Mouse (Mus musculus) forebrain, embryonic 15.5 days (tissue): Measurements from ENCODE around the gene Pde4d. TPM values are rescaled to one million over a fixed set of nuclear protein-coding genes. Genes with fewer than 3 reads are reported as not detected.

Experiments used
- ATAC-seq: fragments of 200-750 bp; cut with Nextera tagmentation; replicated peaks from 2 replicates; pipeline ENCODE4 v1.8.0; 2017; ENCODE audit warnings: mild to moderate bottlenecking, moderate TSS enrichment, moderate library complexity
- H3K27ac ChIP-seq: fragments of 300-500 bp; sonication (generic); replicated peaks from 2 replicates; pipeline ENCODE4 v1.5.1; 2015; ENCODE audit warnings: mild to moderate bottlenecking, inconsistent platforms
- H3K27me3 ChIP-seq: fragments of 300-500 bp; sonication (generic); 2 replicates; pipeline ENCODE4 v1.6.1; 2015; ENCODE audit warnings: inconsistent platforms
- H3K36me3 ChIP-seq: fragments of 300-500 bp; sonication (generic); 2 replicates; pipeline ENCODE4 v1.6.1; 2015; ENCODE audit warnings: mild to moderate bottlenecking, inconsistent platforms
- H3K4me1 ChIP-seq: fragments of 300-500 bp; sonication (generic); 2 replicates; pipeline ENCODE4 v1.6.1; 2015; ENCODE audit warnings: inconsistent platforms
- H3K4me2 ChIP-seq: fragments of 300-500 bp; sonication (generic); replicated peaks from 2 replicates; pipeline ENCODE4 v1.6.1; 2015; ENCODE audit warnings: mild to moderate bottlenecking, inconsistent platforms
- H3K4me3 ChIP-seq: fragments of 300-500 bp; sonication (generic); 2 replicates; pipeline ENCODE4 v1.5.1; 2015; ENCODE audit warnings: mild to moderate bottlenecking, inconsistent platforms
- H3K9ac ChIP-seq: fragments of 300-500 bp; sonication (generic); replicated peaks from 2 replicates; pipeline ENCODE4 v1.6.1; 2015; ENCODE audit warnings: mild to moderate bottlenecking, inconsistent platforms
- H3K9me3 ChIP-seq: fragments of 300-500 bp; sonication (generic); 2 replicates; pipeline ENCODE4 v1.6.1; 2016; ENCODE audit warnings: inconsistent platforms
- WGBS: fragments of 180-500 bp; shearing (Covaris S2); methylation state at CpG from one replicate; pipeline ENCODE4 v1.1.7; 2015; ENCODE audit warnings: mixed read lengths; 5-methylcytosine and 5-hydroxymethylcytosine counted together
- polyA plus RNA-seq: library from polyadenylated mRNA; unstranded; fragments of >200 nt; fragmentation: Nextera tagmentation; extraction: Ambion mirVana; gene quantifications from 2 replicates; pipeline ENCODE4 v1.2.1, GENCODE M21; 2015

Pde4d gene
- polyA plus RNA-seq, 1 experiment from 2014 or later = 16.3 TPM

GRCm38 (mm10) chr13:108494365-108494764, 44.6 kb downstream of the Pde4d start:
- H3K9me3 ChIP-seq = no peaks in the 10 kb centered on the region
- no peak overlapping the region for H3K27ac ChIP-seq
- no peak overlapping the region for H3K4me3 ChIP-seq
- H3K27me3 ChIP-seq = no peaks in the 10 kb centered on the region
- 0 out of 2 replicates have a peak, but pooled peaks cover 2% of the 10 kb centered on the region for H3K4me1 ChIP-seq
- no peaks in the 10 kb centered on the region for H3K36me3 ChIP-seq
- WGBS = 78% methylated on average over 2 of the region's 2 CpGs
- ATAC-seq = no peak
- H3K9ac ChIP-seq = no peak overlapping the region
- no peak overlapping the region for H3K4me2 ChIP-seq

GRCm38 (mm10) chr13:108497768-108498167, 48.0 kb downstream of the Pde4d start:
- Histone ChIP-seq H3K4me3 (no peak overlapping the region), H3K27me3 (no peaks in the 10 kb centered on the region), H3K9me3 (no peaks in the 10 kb centered on the region), H3K36me3 (no peaks in the 10 kb centered on the region), H3K9ac (no peak overlapping the region), H3K4me2 (no peak overlapping the region), H3K4me1 (0 out of 2 replicates have a peak, but pooled peaks cover 6% of the 10 kb centered on the region), H3K27ac (no peak overlapping the region)
- ATAC-seq = no peak
- WGBS = 88% methylated on average over 8 of the region's 8 CpGs

- Histone ChIP-seq H3K4me1 (0 out of 2 replicates have a peak, but pooled peaks cover 6% of the 10 kb centered on the region), H3K27me3 (no peaks in the 10 kb centered on the region), H3K4me2 (no peak overlapping the region), H3K27ac (no peak overlapping the region), H3K9me3 (no peaks in the 10 kb centered on the region), H3K36me3 (no peaks in the 10 kb centered on the region), H3K9ac (no peak overlapping the region), H3K4me3 (no peak overlapping the region)
- ATAC-seq = no peak
- WGBS = 71% methylated on average over 9 of the region's 9 CpGs
Observed at GRCm38 (mm10) chr13:108498247-108498743, 48.5 kb downstream of the Pde4d start.

GRCm38 (mm10) chr13:108498773-108499313, 49.1 kb downstream of the Pde4d start:
- H3K4me3 ChIP-seq = no peak overlapping the region
- ATAC-seq = no peak

GRCm38 (mm10) chr13:108501386-108501785, 51.6 kb downstream of the Pde4d start:
- ATAC-seq = no peak
- WGBS = 71% methylated on average over 1 of the region's 1 CpGs

More at GRCm38 (mm10) chr13:108498773-108499313, 49.1 kb downstream of the Pde4d start:
- H3K36me3 ChIP-seq = no peaks in the 10 kb centered on the region
- H3K4me2 ChIP-seq = no peak overlapping the region
- H3K27ac ChIP-seq = no peak overlapping the region
- 0 out of 2 replicates have a peak, but pooled peaks cover 6% of the 10 kb centered on the region for H3K4me1 ChIP-seq
- H3K27me3 ChIP-seq = no peaks in the 10 kb centered on the region
- WGBS = 71% methylated on average over 9 of the region's 9 CpGs
- no peak overlapping the region for H3K9ac ChIP-seq
- no peaks in the 10 kb centered on the region for H3K9me3 ChIP-seq

GRCm38 (mm10) chr13:108524548-108524947, 74.8 kb downstream of the Pde4d start:
- Histone ChIP-seq H3K27ac (no peak overlapping the region), H3K9me3 (no peaks in the 10 kb centered on the region), H3K4me1 (peaks cover 13% of the 10 kb centered on the region; the same call in 1 of the 2 replicates), H3K9ac (no peak overlapping the region), H3K36me3 (no peaks in the 10 kb centered on the region), H3K4me2 (no peak overlapping the region), H3K4me3 (no peak overlapping the region), H3K27me3 (no peaks in the 10 kb centered on the region)
- 67% methylated on average over 4 of the region's 4 CpGs for WGBS
- ATAC-seq = no peak

More at GRCm38 (mm10) chr13:108501386-108501785, 51.6 kb downstream of the Pde4d start:
- Histone ChIP-seq H3K4me3 (no peak overlapping the region), H3K9ac (no peak overlapping the region), H3K27ac (no peak overlapping the region), H3K4me2 (no peak overlapping the region), H3K9me3 (no peaks in the 10 kb centered on the region), H3K4me1 (0 out of 2 replicates have a peak, but pooled peaks cover 6% of the 10 kb centered on the region), H3K27me3 (no peaks in the 10 kb centered on the region), H3K36me3 (no peaks in the 10 kb centered on the region)

GRCm38 (mm10) chr13:108524969-108525368, 75.2 kb downstream of the Pde4d start:
- no peaks in the 10 kb centered on the region for H3K36me3 ChIP-seq
- no peak overlapping the region for H3K4me2 ChIP-seq
- H3K9me3 ChIP-seq = no peaks in the 10 kb centered on the region
- peaks cover 13% of the 10 kb centered on the region; the same call in 1 of the 2 replicates for H3K4me1 ChIP-seq
- no peak for ATAC-seq
- H3K27me3 ChIP-seq = no peaks in the 10 kb centered on the region
- 83% methylated on average over 6 of the region's 6 CpGs for WGBS
- no peak overlapping the region for H3K27ac ChIP-seq
- H3K4me3 ChIP-seq = no peak overlapping the region
- H3K9ac ChIP-seq = no peak overlapping the region

- Histone ChIP-seq H3K27ac (no peak overlapping the region), H3K4me2 (no peak overlapping the region), H3K4me3 (no peak overlapping the region), H3K36me3 (no peaks in the 10 kb centered on the region), H3K27me3 (no peaks in the 10 kb centered on the region), H3K9ac (no peak overlapping the region), H3K4me1 (peaks cover 13% of the 10 kb centered on the region; the same call in 1 of the 2 replicates), H3K9me3 (no peaks in the 10 kb centered on the region)
- WGBS = 23% methylated on average over 13 of the region's 13 CpGs
- ATAC-seq = peak; percentile 73
Observed at GRCm38 (mm10) chr13:108526258-108527007, 76.7 kb downstream of the Pde4d start.

- WGBS = 77% methylated on average over 7 of the region's 7 CpGs
- Histone ChIP-seq H3K9me3 (no peaks in the 10 kb centered on the region), H3K4me3 (no peak overlapping the region), H3K36me3 (no peaks in the 10 kb centered on the region), H3K27ac (no peak overlapping the region), H3K4me2 (no peak overlapping the region), H3K4me1 (peaks cover 13% of the 10 kb centered on the region; the same call in 1 of the 2 replicates), H3K27me3 (no peaks in the 10 kb centered on the region), H3K9ac (no peak overlapping the region)
- ATAC-seq = 0 out of 2 replicates have a peak, but pooled peaks have one; percentile 12
Observed at GRCm38 (mm10) chr13:108527090-108527770, 77.5 kb downstream of the Pde4d start.

GRCm38 (mm10) chr13:108528343-108528742, 78.6 kb downstream of the Pde4d start:
- no peak overlapping the region for H3K4me2 ChIP-seq
- no peak for ATAC-seq
- H3K27me3 ChIP-seq = no peaks in the 10 kb centered on the region
- H3K36me3 ChIP-seq = no peaks in the 10 kb centered on the region
- WGBS = 86% methylated on average over 1 of the region's 1 CpGs
- no peak overlapping the region for H3K9ac ChIP-seq
- H3K4me1 ChIP-seq = peaks cover 13% of the 10 kb centered on the region; the same call in 1 of the 2 replicates
- no peak overlapping the region for H3K27ac ChIP-seq
- no peak overlapping the region for H3K4me3 ChIP-seq
- no peaks in the 10 kb centered on the region for H3K9me3 ChIP-seq

- ATAC-seq = no peak
- Histone ChIP-seq H3K36me3 (no peaks in the 10 kb centered on the region), H3K4me3 (no peak overlapping the region), H3K9me3 (no peaks in the 10 kb centered on the region), H3K27me3 (no peaks in the 10 kb centered on the region), H3K4me1 (no peaks in the 10 kb centered on the region), H3K4me2 (no peak overlapping the region), H3K9ac (no peak overlapping the region), H3K27ac (no peak overlapping the region)
- 87% methylated on average over 1 of the region's 1 CpGs for WGBS
Observed at GRCm38 (mm10) chr13:108532875-108533274, 83.1 kb downstream of the Pde4d start.

GRCm38 (mm10) chr13:108536436-108536835, 86.7 kb downstream of the Pde4d start:
- H3K9ac ChIP-seq = no peak overlapping the region
- no peaks in the 10 kb centered on the region for H3K27me3 ChIP-seq
- no peaks in the 10 kb centered on the region for H3K36me3 ChIP-seq
- H3K9me3 ChIP-seq = no peaks in the 10 kb centered on the region
- no peak overlapping the region for H3K27ac ChIP-seq
- H3K4me2 ChIP-seq = no peak overlapping the region
- H3K4me3 ChIP-seq = no peak overlapping the region
- no peak for ATAC-seq
- 73% methylated on average over 4 of the region's 4 CpGs for WGBS
- H3K4me1 ChIP-seq = no peaks in the 10 kb centered on the region
